Mouse (Mus musculus): ENCODE data around the gene Fbxl7.

DNA sequence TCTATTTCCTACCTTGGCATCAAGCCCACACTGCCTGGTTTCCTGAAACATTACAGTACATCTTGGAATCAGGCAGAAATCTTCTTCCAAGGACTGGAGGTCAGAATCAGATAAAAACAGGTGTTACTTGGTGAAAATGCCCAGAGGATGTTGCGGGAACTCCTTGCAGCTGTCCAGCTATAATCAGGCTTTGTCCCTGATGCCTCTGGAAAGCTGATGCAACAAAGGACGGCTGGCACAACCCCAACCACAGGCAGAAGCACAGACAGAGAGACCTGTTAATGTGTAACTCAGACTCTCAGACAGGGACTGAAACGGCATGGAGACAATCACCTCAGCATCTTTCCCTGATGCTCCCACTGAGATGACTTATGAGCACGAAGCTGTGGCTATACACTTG, 133.7 kb downstream of the Fbxl7 start:
- no peak for TF ChIP-seq CTCF (IDR thresholded peaks at IDR 0.05; ENCODE audit: low read depth)
- TF ChIP-seq EP300 (IDR thresholded peaks at IDR 0.05; ENCODE audit: low read depth): no peak

Data from liver, embryonic 14.5 days (tissue).